Mouse (Mus musculus): Measurements from ENCODE around the gene Rbm5. TPM values are rescaled to one million over a fixed set of nuclear protein-coding genes. Genes with fewer than 3 reads are reported as not detected.

The Rbm5 gene
- polyA plus RNA-seq, 1 experiment: 177 TPM

DNA sequence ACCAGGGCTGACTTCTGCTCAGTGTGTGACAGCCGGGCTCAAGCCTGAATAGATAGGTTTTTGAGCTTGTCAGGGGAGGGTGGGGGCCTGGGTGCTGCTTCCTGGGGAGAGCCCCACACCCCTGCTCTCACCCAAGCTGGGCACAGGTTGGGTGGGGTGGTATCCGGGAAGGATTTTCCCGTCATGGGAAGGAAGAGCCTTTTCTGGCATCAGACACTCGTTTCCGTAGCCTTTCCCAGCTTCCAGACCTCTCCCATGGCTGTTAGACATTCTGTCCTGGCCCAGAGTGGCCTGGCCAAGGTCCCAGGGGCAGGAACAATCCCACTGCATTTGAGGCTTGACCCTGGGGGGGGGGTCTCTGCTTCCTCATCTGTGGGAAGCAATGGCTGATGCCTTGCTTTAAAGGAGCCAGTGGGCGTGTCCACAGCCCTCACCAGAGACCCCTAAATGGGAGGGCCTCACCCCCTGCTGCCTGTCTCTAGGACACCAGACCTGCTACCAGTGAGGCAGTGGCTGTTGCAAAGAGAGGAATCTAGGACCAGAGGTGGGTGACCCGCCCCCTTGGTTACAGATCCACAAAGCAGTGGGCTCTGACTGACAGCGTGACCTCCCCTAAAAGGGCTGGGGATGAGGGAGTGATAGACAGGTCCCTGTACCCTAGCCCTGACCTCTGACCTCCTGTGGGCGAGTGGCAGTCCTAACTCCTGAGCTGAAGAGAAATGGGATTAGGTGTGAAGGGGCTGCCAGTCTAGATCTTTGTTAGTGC lies 73.8 kb downstream of the Rbm5 start:
- TF ChIP-seq POLR2A (IDR thresholded peaks at IDR 0.05; ENCODE audit: borderline replicate concordance, low read depth, low read length) (no peak), CTCF (IDR thresholded peaks at IDR 0.05; ENCODE audit: low read depth, low read length) (no peak)
- H3K4me1 ChIP-seq (ENCODE audit: control insufficient read depth, insufficient read depth, low read length): 0 out of 2 replicates have a peak, but pooled peaks cover 2% of the 10 kb centered on the region
- no peak overlapping the region for H3K27ac ChIP-seq (ENCODE audit: insufficient read depth, low read depth, low read length)
- H3K4me3 ChIP-seq (ENCODE audit: insufficient read depth, low read length): no peak overlapping the region

DNA sequence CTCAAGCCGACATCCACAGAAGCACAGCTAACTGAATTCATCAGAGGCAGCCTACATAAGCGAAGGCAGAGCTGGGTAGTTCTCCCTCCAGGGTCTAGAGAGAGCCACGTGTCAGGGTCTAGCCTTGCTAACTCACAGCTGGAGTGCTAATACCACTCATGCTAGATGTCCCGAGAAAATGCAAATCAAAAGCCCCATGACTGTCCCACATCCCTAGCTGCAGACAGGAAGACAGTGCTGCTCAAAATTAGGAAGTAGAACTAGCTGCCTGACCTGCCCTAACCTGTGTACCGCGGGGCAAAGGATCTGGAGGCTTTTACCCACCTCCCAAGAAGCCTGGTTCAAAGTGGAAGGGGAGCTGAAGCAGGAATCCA lies 74.7 kb downstream of the Rbm5 start:
- no peak overlapping the region for H3K27ac ChIP-seq (ENCODE audit: insufficient read depth, low read depth, low read length)
- no peak overlapping the region for H3K4me3 ChIP-seq (ENCODE audit: insufficient read depth, low read length)
- 0 out of 2 replicates have a peak, but pooled peaks cover 2% of the 10 kb centered on the region for H3K4me1 ChIP-seq (ENCODE audit: control insufficient read depth, insufficient read depth, low read length)
- TF ChIP-seq POLR2A (IDR thresholded peaks at IDR 0.05; ENCODE audit: borderline replicate concordance, low read depth, low read length): no peak
- TF ChIP-seq CTCF (IDR thresholded peaks at IDR 0.05; ENCODE audit: low read depth, low read length): no peak

- Histone ChIP-seq H3K4me1 (ENCODE audit: control insufficient read depth, insufficient read depth, low read length) (0 out of 2 replicates have a peak, but pooled peaks cover 2% of the 10 kb centered on the region), H3K27ac (ENCODE audit: insufficient read depth, low read depth, low read length) (no peak overlapping the region), H3K4me3 (ENCODE audit: insufficient read depth, low read length) (no peak overlapping the region)
- no peak for TF ChIP-seq CTCF (IDR thresholded peaks at IDR 0.05; ENCODE audit: low read depth, low read length)
- TF ChIP-seq POLR2A (IDR thresholded peaks at IDR 0.05; ENCODE audit: borderline replicate concordance, low read depth, low read length): no peak
These were observed 75.2 kb downstream of the Rbm5 start for GRCm38 (mm10) chr9:107695441-107696105.

- H3K4me1 ChIP-seq (ENCODE audit: control insufficient read depth, insufficient read depth, low read length): 0 out of 2 replicates have a peak, but pooled peaks cover 2% of the 10 kb centered on the region
- TF ChIP-seq CTCF (IDR thresholded peaks at IDR 0.05; ENCODE audit: low read depth, low read length) (no peak), POLR2A (IDR thresholded peaks at IDR 0.05; ENCODE audit: borderline replicate concordance, low read depth, low read length) (no peak)
These were observed 76.2 kb downstream of the Rbm5 start for GRCm38 (mm10) chr9:107694627-107695026.

GRCm38 (mm10) chr9:107693433-107693987 lies 77.3 kb downstream of the Rbm5 start:
- no peak overlapping the region for H3K27ac ChIP-seq (ENCODE audit: insufficient read depth, low read depth, low read length)
- H3K4me1 ChIP-seq (ENCODE audit: control insufficient read depth, insufficient read depth, low read length): 0 out of 2 replicates have a peak, but pooled peaks cover 2% of the 10 kb centered on the region
- H3K4me3 ChIP-seq (ENCODE audit: insufficient read depth, low read length): no peak overlapping the region
- TF ChIP-seq POLR2A (IDR thresholded peaks at IDR 0.05; ENCODE audit: borderline replicate concordance, low read depth, low read length): no peak
- TF ChIP-seq CTCF (IDR thresholded peaks at IDR 0.05; ENCODE audit: low read depth, low read length): no peak

More at GRCm38 (mm10) chr9:107694627-107695026, 76.2 kb downstream of the Rbm5 start:
- no peak overlapping the region for H3K4me3 ChIP-seq (ENCODE audit: insufficient read depth, low read length)
- no peak overlapping the region for H3K27ac ChIP-seq (ENCODE audit: insufficient read depth, low read depth, low read length)

- Histone ChIP-seq H3K4me1 (ENCODE audit: control insufficient read depth, insufficient read depth, low read length) (0 out of 2 replicates have a peak, but pooled peaks cover 2% of the 10 kb centered on the region), H3K4me3 (ENCODE audit: insufficient read depth, low read length) (no peak overlapping the region), H3K27ac (ENCODE audit: insufficient read depth, low read depth, low read length) (no peak overlapping the region)
- TF ChIP-seq CTCF (IDR thresholded peaks at IDR 0.05; ENCODE audit: low read depth, low read length): no peak
- no peak for TF ChIP-seq POLR2A (IDR thresholded peaks at IDR 0.05; ENCODE audit: borderline replicate concordance, low read depth, low read length)
These were observed 78.0 kb downstream of the Rbm5 start for GRCm38 (mm10) chr9:107692785-107693184.

DNA sequence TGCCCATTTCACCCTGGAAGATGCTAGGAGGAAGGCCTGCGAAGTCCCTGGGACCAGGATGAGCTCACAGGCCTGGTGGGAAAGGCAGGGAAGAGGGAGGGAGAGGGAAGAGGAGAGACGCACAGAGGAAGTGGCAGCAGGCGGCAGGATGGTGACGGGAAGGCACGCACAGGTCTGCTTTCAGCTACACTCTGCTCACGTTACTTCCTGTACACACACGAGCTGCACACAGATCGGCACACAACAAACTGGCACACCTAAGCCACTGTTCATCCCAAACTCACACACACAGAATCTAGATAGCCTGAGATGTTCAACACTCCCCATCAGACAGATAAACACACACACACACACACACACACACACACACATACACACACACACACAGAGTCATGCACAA lies 80.4 kb downstream of the Rbm5 start:
- Histone ChIP-seq H3K4me1 (ENCODE audit: control insufficient read depth, insufficient read depth, low read length) (peaks cover 2% of the 10 kb centered on the region; the same call in 1 of the 2 replicates), H3K27ac (ENCODE audit: insufficient read depth, low read depth, low read length) (no peak overlapping the region), H3K4me3 (ENCODE audit: insufficient read depth, low read length) (no peak overlapping the region)
- TF ChIP-seq CTCF (IDR thresholded peaks at IDR 0.05; ENCODE audit: low read depth, low read length): no peak

Other genes with a start within 250 kb of the Rbm5 start
- gene Tmem115, start 237.1 kb downstream of the Rbm5 start, polyA plus RNA-seq (2012; ENCODE audit: insufficient read depth, insufficient read length, missing spikeins): 19.0 and 20.9 TPM in 2 replicates
- 18.9 and 30.6 TPM in 2 replicates for gene Cyb561d2, start 228.8 kb downstream of the Rbm5 start, polyA plus RNA-seq (2012; ENCODE audit: insufficient read depth, insufficient read length, missing spikeins)
- 19.9 and 22.5 TPM in 2 replicates for gene Nprl2, start 228.8 kb downstream of the Rbm5 start, polyA plus RNA-seq (2012; ENCODE audit: insufficient read depth, insufficient read length, missing spikeins)
- gene Zmynd10, start 223.7 kb downstream of the Rbm5 start, polyA plus RNA-seq (2012; ENCODE audit: insufficient read depth, insufficient read length, missing spikeins): 0.66 TPM in 1 of 2 replicates, not detected in the other
- gene Rassf1, start 219.4 kb downstream of the Rbm5 start, polyA plus RNA-seq (2012; ENCODE audit: insufficient read depth, insufficient read length, missing spikeins): 45.1 and 46.2 TPM in 2 replicates
- gene Tusc2, start 207.7 kb downstream of the Rbm5 start, polyA plus RNA-seq (2012; ENCODE audit: insufficient read depth, insufficient read length, missing spikeins): 23.0 and 23.6 TPM in 2 replicates
- gene Hyal2, start 203.1 kb downstream of the Rbm5 start, polyA plus RNA-seq (2012; ENCODE audit: insufficient read depth, insufficient read length, missing spikeins): 8.8 and 10.3 TPM in 2 replicates
- 2.3 and 4.7 TPM in 2 replicates for gene Hyal1, start 194.1 kb downstream of the Rbm5 start, polyA plus RNA-seq (2012; ENCODE audit: insufficient read depth, insufficient read length, missing spikeins)
- gene Naa80, start 192.1 kb downstream of the Rbm5 start, polyA plus RNA-seq (2012; ENCODE audit: insufficient read depth, insufficient read length, missing spikeins): 16.9 and 21.1 TPM in 2 replicates
- 0.29 and 0.59 TPM in 2 replicates for gene Hyal3, start 190.2 kb downstream of the Rbm5 start, polyA plus RNA-seq (2012; ENCODE audit: insufficient read depth, insufficient read length, missing spikeins)
- 8.2 and 8.6 TPM in 2 replicates for gene Ifrd2, start 183.4 kb downstream of the Rbm5 start, polyA plus RNA-seq (2012; ENCODE audit: insufficient read depth, insufficient read length, missing spikeins)
- not detected in 2 replicates for gene Sema3b, start 161.8 kb downstream of the Rbm5 start, polyA plus RNA-seq (2012; ENCODE audit: insufficient read depth, insufficient read length, missing spikeins)
- gene Gnai2, start 135.6 kb downstream of the Rbm5 start, polyA plus RNA-seq (2012; ENCODE audit: insufficient read depth, insufficient read length, missing spikeins): 994 and 1,017 TPM in 2 replicates
- gene Slc38a3, start 101.5 kb downstream of the Rbm5 start, polyA plus RNA-seq (2012; ENCODE audit: insufficient read depth, insufficient read length, missing spikeins): not detected in 2 replicates
- not detected in 2 replicates for gene Gnat1, start 91.3 kb downstream of the Rbm5 start, polyA plus RNA-seq (2012; ENCODE audit: insufficient read depth, insufficient read length, missing spikeins)
- not detected in 2 replicates for gene Sema3f, start 60.5 kb downstream of the Rbm5 start, polyA plus RNA-seq (2012; ENCODE audit: insufficient read depth, insufficient read length, missing spikeins)
- gene Rbm6, start 102.2 kb upstream of the Rbm5 start, polyA plus RNA-seq (2012; ENCODE audit: insufficient read depth, insufficient read length, missing spikeins): 73.5 and 87.0 TPM in 2 replicates
- 11.4 and 15.3 TPM in 2 replicates for gene Mon1a, start 117.2 kb upstream of the Rbm5 start, polyA plus RNA-seq (2012; ENCODE audit: insufficient read depth, insufficient read length, missing spikeins)
- not detected in 2 replicates for gene Mst1r, start 135.9 kb upstream of the Rbm5 start, polyA plus RNA-seq (2012; ENCODE audit: insufficient read depth, insufficient read length, missing spikeins)
- not detected in 2 replicates for gene Actl11, start 157.5 kb upstream of the Rbm5 start, polyA plus RNA-seq (2012; ENCODE audit: insufficient read depth, insufficient read length, missing spikeins)
- not detected in 2 replicates for gene Camkv, start 164.7 kb upstream of the Rbm5 start, polyA plus RNA-seq (2012; ENCODE audit: insufficient read depth, insufficient read length, missing spikeins)
- 5.0 and 6.9 TPM in 2 replicates for gene Traip, start 179.1 kb upstream of the Rbm5 start, polyA plus RNA-seq (2012; ENCODE audit: insufficient read depth, insufficient read length, missing spikeins)
- 157 and 173 TPM in 2 replicates for gene Uba7, start 204.5 kb upstream of the Rbm5 start, polyA plus RNA-seq (2012; ENCODE audit: insufficient read depth, insufficient read length, missing spikeins)
- gene Gm20661, start 212.1 kb upstream of the Rbm5 start, polyA plus RNA-seq (2012; ENCODE audit: insufficient read depth, insufficient read length, missing spikeins): 1.3 TPM in 2 replicates
- 13.7 and 18.2 TPM in 2 replicates for gene Inka1, start 214.9 kb upstream of the Rbm5 start, polyA plus RNA-seq (2012; ENCODE audit: insufficient read depth, insufficient read length, missing spikeins)
- 5.2 TPM in 1 of 2 replicates, not detected in the other for gene Cdhr4, start 221.5 kb upstream of the Rbm5 start, polyA plus RNA-seq (2012; ENCODE audit: insufficient read depth, insufficient read length, missing spikeins)
- gene Gm20662, start 225.4 kb upstream of the Rbm5 start, polyA plus RNA-seq (2012; ENCODE audit: insufficient read depth, insufficient read length, missing spikeins): 6.2 TPM in 1 of 2 replicates, not detected in the other
- gene Ip6k1, start 231.5 kb upstream of the Rbm5 start, polyA plus RNA-seq (2012; ENCODE audit: insufficient read depth, insufficient read length, missing spikeins): 72.6 and 79.8 TPM in 2 replicates

Measured in bone marrow macrophage, adult 2 months (primary cell).